Mouse (Mus musculus) right cerebral cortex, postnatal 4 days (tissue): Measurements from ENCODE around the gene Pef1.

Source experiments
- DNase-seq: peaks from one replicate; pipeline ENCODE4 v3.0.0-alpha.2; 2022

Pef1 gene

GRCm38 (mm10) chr4:130177536-130177935, 75.2 kb downstream of the Pef1 start:
- DNase-seq, result no peak
